Mouse (Mus musculus) spleen, postnatal 36 days (tissue): ENCODE results near the gene Sephs1.

Experiments
- DNase-seq, 2 experiments: peaks; one replicate each; pipeline ENCODE4 v3.0.0; 2022; ENCODE audit warnings: low spot score in 2 of 2, mixed read lengths in 1 of 2

The Sephs1 gene

DNA sequence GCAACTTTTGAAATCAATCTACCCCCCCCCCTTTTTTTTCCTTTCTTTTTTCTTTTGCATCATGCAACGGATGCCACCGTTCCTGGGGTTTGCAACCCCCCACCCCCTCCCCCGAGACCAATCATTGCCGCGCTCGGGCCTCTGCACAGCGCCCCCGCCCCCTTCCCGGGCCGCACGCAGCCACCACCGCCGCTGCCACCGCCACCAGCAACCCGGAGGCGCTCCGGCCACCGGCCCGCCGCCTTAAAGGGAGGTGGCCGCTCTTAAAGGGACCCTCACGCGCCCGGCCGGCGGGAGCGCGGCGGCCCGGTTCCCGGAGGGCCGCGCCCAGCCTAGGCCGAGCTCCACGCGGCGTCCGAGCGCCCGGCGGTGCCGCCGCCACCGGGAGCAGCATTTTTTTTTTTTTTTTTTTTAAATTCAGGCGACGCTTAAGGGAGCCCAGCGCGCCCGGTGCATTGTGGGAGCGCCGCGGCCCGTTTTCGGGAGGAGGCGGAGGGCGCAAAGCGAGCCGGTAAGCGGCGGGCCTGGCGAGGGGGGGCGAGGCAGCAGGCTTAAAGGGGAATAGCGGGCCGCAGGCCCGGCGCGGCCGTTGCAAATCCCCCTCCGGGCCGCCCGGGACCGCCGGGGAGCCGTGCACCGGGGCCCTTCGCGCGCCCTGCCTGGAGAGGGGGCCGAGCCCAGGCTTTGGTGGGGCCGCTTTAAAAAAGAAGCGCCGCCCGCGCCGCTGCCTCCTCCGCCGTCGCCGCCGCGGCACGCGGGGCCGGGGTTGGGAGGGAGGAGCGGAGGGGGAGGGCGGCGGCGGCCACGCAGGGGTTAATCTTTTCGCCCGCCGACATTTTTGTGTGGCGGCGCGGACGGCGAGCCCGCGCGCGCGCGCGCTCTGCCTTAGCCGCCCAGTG, at the start of gene Sephs1:
Sephs1 (plus strand) TSS at position 215 of the 899 bp plus-strand sequence.
- DNase-seq: peak; percentile 79 to 81

DNA sequence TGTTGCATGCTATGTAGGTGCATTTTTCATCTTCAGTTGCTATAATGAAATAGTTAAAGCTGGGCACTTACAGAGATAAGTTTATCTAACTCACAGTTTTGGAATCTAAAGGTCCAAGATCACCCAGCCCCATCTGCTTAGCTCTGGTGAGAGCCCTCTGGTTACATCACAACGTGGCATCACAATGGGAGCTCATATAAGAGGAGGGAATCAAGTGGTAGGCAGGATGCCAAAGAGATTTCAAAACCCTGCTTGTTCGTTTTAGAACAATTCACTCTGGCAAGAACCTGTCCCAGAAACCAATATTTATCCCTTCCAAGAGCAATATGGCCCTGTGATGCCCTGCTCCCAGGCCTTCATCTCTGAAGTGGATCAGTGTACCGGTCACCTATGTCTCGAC, 49.2 kb upstream of the Sephs1 start:
- DNase-seq: no peak

DNA sequence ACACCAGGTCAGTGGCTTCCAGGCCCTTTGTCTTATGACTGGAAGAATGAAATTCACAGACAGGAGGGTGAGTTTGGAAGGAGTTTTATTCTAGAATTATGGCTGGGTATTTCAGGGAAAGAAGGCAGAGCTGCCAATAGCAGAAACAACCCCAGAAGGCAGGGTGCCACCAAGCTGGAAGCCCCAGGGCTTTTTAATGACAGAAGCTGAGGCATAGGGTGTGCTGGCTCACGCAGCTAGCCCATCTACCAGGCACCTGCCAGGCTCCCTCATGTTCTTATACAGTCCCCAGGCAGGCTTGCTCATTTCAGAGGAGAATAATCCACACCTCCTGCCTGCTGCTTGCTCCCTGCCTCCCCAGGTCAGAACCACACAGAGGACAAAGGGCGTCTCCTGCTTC, 31.9 kb upstream of the Sephs1 start:
- no peak for DNase-seq

DNA sequence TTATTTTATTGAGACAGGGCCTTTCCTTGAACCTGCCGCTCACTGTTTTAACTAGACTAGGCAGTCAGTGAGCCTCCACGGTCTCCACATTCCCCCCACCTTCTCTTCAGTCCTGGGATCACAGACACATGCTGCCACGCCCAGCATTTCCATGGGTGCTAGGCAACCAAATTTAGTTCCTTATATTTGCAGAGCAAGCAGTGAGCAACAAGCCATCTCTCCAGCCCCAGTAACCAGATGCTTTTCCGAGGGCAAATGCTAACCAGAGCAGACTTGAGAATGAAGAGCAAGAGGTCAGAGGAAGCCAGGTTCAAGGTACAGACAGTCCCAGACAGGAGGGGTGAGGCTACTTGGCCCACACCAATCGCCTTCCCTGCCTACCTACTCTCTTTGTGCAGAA, 24.2 kb upstream of the Sephs1 start:
- no peak for DNase-seq

DNA sequence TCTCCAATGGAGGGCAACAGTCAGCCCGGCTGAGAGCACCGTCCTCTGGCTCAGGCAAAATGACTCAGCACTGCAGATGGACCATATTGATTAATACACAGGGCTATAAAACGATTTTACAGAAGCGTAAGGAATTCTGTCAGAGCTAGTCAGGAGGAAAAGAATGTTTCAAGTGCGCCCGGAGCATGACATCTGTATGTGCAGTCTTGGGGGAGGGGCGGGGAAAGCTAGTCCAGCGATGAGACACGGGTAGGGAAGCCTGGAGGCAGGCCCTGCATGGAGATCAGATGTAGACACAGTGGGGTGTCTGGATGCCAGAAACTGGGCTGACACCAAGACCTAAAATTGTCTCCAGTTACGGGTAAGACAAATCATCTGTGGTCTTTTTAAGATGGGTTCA, 23.2 kb upstream of the Sephs1 start:
- no peak for DNase-seq

DNA sequence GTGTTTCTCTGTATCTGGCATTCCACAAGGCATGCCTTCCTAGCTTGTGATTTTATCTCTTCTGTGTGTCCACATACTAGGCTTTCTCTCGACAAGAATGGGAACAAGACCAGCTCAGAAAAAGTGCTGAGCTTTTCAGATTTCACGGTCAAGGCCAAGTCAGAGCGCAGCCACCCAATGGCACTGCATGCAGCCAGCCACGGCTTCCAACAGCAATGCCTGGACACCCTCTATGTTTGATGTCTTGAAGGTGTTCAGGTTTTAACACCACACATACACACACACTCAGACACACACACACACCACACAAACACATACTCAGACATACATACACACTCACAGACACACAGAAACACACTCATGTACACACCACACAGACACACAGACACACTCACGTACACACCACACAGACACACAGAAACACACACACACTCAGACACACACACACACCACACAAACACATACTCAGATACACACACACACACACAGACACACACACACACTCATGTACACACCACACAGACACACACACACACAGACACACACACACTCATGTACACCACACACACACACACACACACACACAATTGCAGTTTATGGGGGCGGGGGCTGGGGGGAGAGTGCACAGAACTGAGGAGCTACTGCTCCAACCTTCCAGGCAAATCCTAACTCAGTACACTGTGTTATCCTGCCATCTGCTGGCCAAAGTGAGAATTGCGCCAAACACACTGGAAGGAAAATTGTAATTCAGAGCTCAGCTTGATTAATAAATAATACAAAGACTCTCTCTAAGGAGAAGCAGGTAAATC, 17.2 kb upstream of the Sephs1 start:
- DNase-seq: peak; percentile 13 to 43

DNA sequence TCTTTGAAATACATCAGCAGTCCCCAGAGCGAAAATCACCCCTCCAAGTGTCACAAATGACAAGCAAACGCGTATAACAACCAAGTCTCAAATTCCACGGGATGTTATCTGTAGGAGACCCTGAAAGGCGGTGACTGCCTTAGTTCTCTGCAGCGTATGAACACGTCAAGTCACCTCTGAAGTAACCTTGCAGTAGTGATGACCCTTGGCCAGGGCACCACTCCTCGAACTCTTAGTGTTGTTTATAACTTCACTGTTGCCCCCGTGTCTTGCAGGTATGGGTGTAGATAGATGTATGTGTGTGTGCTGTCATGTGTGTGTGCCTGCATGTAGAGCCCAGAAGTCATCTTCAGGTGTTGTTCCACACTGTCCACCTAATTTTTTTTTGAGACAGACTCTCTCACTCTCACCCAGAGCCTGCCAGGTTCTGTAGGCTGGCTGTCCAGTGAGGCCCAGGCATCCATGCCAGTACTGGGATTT, 16.5 kb upstream of the Sephs1 start:
- no peak for DNase-seq

DNA sequence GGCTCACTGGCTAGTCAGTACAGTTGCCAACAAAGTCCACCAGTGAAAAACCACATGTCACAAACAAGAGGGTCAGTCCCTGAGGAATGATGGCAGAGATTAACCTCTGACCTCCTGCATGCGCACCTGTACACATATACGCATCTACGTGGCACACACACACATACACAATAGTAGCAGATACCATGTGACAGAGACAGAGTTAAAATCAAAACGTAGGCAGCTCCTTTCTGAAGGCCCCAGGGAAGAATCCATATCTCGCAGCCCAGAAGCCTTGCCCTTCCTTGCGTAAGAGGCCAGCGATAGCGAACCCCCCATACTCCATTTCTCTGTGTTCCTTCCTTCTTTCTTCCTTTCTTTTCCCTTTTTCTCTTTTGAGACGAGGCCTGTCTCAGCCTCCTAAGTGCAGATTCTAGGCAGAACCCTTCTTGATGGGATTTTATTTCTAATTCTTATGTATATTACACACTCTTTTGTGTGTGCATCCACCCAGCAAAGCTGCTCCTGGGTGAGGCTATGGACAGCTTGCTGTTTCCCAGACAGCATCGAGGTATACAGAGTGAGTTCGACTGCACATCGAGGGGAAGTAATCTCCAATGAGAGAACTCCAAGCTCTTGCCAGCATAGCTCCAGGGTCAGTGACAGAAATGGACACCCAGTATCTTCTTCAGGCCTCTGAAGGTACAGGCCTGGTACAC, 13.2 kb upstream of the Sephs1 start:
- no peak for DNase-seq

DNA sequence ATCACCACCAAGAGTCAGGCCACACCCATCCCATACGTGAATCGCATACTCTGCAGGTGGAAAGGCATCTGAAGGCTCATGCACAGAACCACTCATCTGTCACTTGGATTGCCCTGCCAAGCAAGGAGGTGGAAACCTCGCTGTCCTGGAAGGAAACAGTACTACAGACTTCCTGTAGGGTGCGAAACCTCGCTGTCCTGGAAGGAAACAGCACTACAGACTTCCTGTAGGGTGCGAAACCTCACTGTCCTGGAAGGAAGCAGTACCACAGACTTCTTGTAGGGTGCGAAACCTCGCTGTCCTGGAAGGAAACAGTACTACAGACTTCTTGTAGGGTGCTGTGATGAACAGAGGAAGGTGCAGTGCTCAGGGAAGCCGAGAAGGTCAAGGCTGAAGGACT, 8.6 kb upstream of the Sephs1 start:
- DNase-seq: no peak

DNA sequence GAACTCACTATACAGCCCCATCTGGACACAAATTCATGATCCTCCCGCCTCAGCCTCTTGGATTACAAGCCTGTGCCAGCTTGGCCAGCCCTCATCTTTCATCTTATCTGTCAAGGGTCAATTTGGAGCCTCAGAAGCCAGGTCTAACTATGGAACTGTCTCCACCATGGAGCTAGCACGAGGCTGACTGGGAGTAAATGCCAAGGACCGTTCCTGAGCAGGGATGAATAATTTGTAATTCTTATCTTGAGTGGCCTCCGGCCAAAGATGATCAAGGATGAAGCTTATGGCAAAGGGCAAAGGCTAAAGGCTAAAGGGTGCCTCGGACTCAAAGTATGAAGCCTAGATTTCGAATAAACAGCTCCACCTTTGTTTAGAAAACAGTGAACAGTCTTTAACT, 8.0 kb upstream of the Sephs1 start:
- DNase-seq: no peak

DNA sequence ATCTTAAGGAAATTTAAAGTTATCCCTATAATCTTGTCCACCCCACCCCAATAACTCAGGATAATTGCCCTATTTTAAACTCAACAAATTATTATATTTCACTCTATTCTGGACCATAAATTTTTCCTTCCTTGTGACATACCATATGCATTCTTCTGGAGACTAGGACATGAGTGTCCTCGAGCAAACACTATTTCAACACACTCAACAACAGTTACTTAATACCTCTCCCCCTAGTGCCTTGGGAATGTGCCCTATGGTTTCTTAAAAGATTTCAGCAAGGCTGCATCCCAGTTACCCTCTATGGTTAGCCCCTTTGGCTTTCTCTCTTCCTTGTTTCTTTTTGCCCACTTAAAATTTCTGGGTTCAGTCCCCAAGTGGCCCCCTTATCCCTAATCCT, 6.3 kb upstream of the Sephs1 start:
- DNase-seq: no peak

DNA sequence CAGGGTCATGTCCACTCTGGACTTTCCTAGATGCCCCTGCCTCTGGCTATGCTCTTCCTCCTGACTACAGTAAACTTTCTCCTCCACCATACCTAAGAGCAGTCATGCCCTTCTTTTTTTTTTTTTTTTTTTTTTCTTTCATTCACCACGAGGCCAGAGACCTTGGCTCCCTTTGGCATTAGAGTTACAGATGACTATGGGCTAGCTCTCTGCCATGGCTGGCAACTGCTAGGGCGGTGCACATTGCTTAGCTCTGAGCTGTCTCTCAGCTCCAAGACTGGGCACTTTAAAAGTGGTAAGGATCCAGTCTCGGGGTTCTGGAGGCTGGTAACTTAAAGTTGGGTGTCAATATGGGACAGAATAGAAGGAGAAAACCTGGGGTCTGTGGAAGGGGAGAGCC, 5.2 kb upstream of the Sephs1 start:
- no peak for DNase-seq

DNA sequence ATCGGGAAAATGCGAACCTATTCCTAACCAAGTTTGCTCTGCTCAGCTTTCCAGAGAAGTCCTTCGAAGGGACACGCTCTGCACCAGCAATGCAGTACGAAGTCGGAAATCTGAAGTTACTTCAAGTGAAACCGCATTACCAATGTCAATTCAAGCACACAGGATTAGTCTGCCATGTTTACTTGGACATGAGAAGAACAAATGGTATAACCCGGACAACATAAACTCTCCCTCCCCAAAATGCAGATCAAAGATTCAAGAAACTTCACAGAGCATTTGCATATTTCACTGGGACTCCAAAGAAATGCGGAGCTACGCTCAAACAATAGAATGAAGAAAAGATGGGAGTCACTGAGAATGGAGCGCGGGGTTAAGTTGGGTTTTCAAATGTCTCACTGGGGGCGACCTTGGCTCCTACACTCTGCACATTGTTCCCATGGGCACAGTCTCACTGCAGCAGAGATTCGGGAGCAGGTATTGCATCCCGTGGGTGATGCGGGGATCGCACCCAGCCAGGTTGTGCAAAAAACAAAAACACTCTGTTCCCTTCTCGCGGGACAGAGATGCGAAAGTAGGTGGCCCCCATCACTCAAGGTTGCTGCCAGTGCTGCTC, 521 bp upstream of the Sephs1 start:
- DNase-seq: peak in 1 of 2 experiments; percentile 13

DNA sequence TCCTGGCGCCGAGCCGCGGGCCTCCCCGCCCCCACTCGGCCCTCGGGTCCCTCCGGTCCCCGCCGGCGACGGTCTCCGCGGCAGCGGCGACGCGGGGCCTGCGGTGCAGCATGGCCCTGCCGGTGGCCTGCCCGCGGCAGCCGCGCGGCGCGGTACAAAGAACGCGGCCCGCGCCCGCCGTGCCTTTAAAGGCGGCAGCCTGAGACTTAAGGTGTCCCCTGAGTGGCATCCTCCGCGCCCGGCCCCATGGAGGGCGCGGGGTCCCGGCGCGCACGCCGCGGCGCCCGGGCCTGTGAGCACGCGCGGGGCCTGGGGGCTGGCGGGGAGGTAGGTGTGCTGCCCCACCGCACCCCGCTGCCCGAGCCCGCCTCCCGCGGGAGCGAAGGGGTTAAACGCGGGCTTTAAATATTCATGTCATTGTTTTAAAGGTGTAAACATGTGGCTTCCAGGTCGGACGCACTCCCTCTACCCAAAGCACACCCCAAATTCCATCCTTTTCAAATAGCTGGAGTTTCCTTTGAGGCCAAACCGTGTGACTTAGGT, 956 bp downstream of the Sephs1 start:
- peak; percentile 37 to 58 for DNase-seq

DNA sequence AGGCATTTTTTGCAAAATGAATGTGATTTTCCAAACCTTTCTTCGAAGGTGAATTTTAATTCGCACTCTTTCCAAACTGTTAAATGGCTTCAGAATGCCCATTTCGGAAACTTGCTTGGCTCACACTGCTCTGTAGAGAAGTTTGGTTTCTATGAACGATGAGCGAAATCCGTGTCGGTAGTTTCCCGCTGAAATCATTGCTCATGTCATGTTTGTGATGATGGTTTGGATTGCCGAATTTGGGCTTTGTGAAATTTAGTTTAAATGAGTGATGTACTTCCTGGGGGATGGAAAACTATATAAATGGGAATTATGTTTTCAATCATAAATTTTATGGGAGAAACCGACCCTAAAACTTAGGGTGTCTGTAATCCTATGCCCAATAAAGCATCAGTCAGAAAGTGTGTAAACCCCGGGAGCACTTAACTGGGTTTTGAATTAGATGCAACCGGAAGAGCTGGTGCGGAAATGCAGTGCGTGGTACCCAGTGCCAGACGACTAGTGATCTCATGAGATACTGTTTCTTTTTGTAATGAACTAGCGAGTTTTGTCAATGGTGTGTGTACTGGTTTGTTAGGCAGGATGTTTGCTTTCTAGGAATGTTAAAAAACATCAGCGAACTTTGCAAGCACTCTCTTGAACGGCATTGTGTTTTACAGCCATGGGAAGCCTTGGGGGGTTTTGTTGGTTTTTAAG, 1.8 kb downstream of the Sephs1 start:
- peak in 1 of 2 experiments; percentile 8 for DNase-seq

DNA sequence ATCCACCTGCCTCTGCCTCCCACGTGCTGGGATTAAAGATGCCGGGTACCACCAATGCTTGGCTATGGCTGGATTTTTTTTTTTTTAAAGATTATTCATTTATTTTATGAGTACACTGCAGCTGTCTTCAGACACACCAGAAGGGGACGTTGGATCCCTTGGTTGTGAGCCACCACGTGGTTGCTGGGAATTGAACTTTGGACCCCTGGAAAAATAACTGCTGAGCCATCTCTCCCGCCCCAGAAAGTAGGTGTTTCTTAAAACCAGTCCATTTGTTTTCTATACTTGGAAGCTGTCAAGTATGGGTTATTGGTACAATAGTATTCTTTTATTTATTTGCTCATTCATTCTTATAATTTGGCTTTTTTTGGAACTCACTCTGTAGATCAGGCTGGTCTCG, 5.5 kb downstream of the Sephs1 start:
- no peak for DNase-seq

DNA sequence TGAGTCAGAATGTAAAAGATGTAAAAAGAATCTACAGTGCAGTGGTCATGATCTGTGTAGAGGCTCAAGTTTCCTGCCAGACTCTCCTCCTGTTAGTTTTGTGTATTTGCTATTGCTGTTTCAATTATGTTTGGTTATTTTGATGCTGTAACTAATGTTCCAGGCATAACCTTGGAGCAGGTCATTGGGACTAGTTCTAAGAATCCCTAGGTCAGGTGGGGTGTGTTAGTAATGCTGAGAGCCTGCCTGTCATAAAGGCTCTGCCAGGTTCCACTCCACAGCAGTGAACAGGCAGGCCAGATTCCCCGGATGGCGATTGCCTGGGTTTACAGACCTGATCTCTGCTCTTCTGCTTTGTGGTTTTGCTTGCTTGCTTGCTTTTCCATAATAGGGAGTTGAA, 14.2 kb downstream of the Sephs1 start:
- no peak for DNase-seq

DNA sequence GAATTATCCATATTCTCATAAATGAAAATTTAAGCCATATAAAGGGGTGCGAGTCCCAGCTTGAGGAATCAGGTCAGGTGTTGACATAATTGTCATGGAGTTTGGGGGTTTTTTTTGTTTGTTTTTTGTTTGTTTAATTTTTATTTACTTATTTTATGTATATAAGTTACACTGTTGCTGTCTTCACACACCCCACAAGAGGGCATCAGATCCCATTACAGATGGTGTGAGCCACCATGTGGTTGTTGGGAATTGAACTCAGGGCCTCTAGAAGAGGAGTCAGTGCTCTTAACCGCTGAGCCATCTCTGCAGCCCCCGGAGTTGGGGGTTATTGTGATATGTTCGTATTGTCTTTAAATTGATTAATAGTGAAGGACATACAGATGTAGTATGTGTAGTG, 15.6 kb downstream of the Sephs1 start:
- no peak for DNase-seq

DNA sequence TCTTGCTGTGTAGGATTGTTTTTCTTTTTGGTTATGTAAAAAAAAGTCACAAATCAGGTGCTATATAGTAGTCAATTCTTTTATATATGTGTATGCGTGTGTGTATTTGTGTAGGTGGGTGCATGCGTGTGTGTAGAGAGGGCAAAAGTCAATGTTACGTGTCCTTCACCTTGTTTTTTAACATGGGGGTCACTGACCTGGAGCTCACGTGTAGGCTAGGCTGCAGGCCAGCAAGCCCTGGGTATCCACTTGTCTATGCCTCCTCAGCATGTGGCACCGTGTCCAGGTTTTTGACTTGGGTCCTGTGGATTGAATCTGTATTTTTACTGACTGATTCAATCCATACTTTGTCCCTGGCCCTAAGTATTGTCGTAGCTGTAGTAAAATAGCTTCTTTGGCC, 19.3 kb downstream of the Sephs1 start:
- no peak for DNase-seq

DNA sequence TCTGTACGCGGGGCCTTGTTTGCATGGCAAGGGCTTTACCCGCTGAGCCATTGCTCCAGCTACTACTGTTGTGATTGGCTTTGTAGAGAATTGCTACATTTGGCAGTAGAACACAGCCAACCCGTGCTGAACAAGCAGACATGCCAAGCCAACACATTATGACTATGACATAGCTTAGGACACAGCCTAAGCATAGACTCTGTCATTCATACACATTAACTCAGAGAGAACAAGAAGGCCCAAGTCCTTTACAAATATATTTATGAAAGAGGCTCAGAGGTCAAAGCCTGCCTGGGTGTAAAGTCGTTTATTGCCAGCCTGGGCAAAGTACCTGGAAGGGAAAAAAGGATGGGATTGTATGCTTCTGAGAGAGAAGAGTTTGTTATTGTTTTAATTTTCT, 21.0 kb downstream of the Sephs1 start:
- DNase-seq: no peak

DNA sequence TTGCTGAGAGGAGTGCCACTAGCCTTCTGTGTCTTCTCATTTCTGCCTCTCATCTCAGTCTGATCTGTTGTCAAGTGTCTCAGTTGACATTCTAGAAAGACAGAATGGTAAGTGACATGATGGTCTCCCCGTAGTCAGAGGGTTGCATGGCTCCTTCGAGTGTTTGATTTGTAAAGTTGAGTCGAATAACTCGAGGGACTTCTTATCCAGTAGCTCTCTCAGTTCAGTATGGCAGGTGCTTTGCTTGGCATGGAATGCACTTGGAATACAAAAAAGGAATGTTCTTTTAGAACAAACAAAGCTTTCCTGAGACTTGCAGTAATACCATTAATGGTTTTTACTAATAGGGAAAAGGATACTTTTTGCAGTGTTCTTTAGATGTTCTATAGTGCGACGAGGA, 25.8 kb downstream of the Sephs1 start:
- no peak for DNase-seq
